Mouse (Mus musculus) limb, embryonic 14.5 days (tissue): Measurements from ENCODE around the gene Rnf207. TPM values are rescaled to one million over a fixed set of nuclear protein-coding genes. Genes with fewer than 3 reads are reported as not detected.

Experiments
- ATAC-seq: fragments of 200-750 bp; cut with Nextera tagmentation; 2 replicates; pipeline ENCODE4 v1.8.0; 2017; ENCODE audit warnings: low read depth, moderate number of reproducible peaks, moderate TSS enrichment; ENCODE audit not compliant: low FRiP score
- DNase-seq: peaks from one replicate; pipeline ENCODE4 v3.0.0-alpha.2; 2015; ENCODE audit warnings: low spot score
- H3K27ac ChIP-seq: fragments of 300-500 bp; sonication (generic); replicated peaks from 2 replicates; pipeline ENCODE4 v1.5.1; 2014; ENCODE audit warnings: low read depth, mild to moderate bottlenecking, low read length, moderate library complexity, mixed read lengths
- H3K27me3 ChIP-seq: fragments of 300-500 bp; sonication (generic); 2 replicates; pipeline ENCODE4 v1.6.1; 2014; ENCODE audit warnings: low read length, mixed read lengths; ENCODE audit not compliant: control insufficient read depth, insufficient read depth
- H3K36me3 ChIP-seq: fragments of 300-500 bp; sonication (generic); 2 replicates; pipeline ENCODE4 v1.6.1; 2014; ENCODE audit warnings: mild to moderate bottlenecking, low read length, moderate library complexity, mixed read lengths; ENCODE audit not compliant: control insufficient read depth, insufficient read depth
- H3K4me1 ChIP-seq: fragments of 300-500 bp; sonication (generic); 2 replicates; pipeline ENCODE4 v1.6.1; 2014; ENCODE audit warnings: antibody characterized with exemption, low read length, mixed read lengths; ENCODE audit not compliant: control insufficient read depth, insufficient read depth
- H3K4me2 ChIP-seq: fragments of 300-500 bp; sonication (generic); replicated peaks from 2 replicates; pipeline ENCODE4 v1.6.1; 2014; ENCODE audit warnings: low read depth, mild to moderate bottlenecking, low read length, moderate library complexity; ENCODE audit not compliant: severe bottlenecking
- H3K4me3 ChIP-seq: fragments of 300-500 bp; sonication (generic); replicated peaks from 2 replicates; pipeline ENCODE4 v1.5.1; 2014; ENCODE audit warnings: low read length
- H3K9ac ChIP-seq: fragments of 300-500 bp; sonication (generic); 2 replicates; pipeline ENCODE4 v1.6.1; 2014; ENCODE audit warnings: mild to moderate bottlenecking, low read depth, low read length, moderate library complexity; ENCODE audit not compliant: severe bottlenecking
- H3K9me3 ChIP-seq: fragments of 300-500 bp; sonication (generic); 2 replicates; pipeline ENCODE4 v1.6.1; 2016; ENCODE audit warnings: low read length; ENCODE audit not compliant: control insufficient read depth
- POLR2A ChIP-seq: fragments of 200-500 bp; IDR thresholded peaks from 2 replicates; pipeline ENCODE4 v1.8.0; 2012; ENCODE audit warnings: inconsistent platforms, mild to moderate bottlenecking, moderate library complexity, borderline replicate concordance; ENCODE audit not compliant: insufficient read depth, insufficient read length; ENCODE audit errors: extremely low read depth
- WGBS: fragments of 180-500 bp; shearing (Covaris S2); extraction: QIAGEN DNeasy Blood & Tissue Kit; methylation state at CpG from one replicate; pipeline ENCODE4 v1.1.7; 2014; 5-methylcytosine and 5-hydroxymethylcytosine counted together
- polyA plus RNA-seq, 2 experiments: library from polyadenylated mRNA; depleted of rRNA in 1 of 2; stranded (reverse) in 1 of 2; unstranded in 1 of 2; fragments of >200 nt; fragmentation: Nextera tagmentation in 1 of 2; extraction: Ambion mirVana in 1 of 2; gene quantifications; 2 replicates each; pipeline versions ENCODE4 v1.2.1 to v1.2.3; 2012 to 2014

Gene Rnf207
- polyA plus RNA-seq, 2 experiments, result 0.50 to 0.92 TPM

DNA sequence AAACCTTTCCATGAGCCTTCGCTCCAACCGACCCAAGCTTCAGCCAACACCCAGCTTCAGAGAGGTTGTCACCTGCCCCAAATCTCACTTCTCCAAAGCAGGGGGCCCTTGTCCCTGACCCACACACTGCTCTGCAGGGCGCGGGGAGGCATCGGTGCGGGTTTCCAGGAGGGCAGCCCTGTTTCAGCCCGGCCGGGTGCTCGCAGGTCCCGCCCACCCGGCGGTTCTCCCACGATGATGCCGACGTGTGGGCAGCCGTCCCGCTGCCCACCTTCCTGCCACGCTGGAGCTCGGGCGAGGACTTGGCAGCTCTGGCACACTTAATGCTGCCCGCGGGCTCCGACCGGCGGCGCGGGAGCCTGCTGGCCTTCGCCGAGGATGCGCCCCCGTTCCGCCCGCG lies 36.1 kb downstream of the Rnf207 start:
- DNase-seq, result no peak
- Histone ChIP-seq H3K4me2 (peak overlapping the region; percentile 59), H3K36me3 (peaks cover 17% of the 10 kb centered on the region), H3K9ac (peak overlapping the region; percentile 45), H3K27me3 (peaks cover 67% of the 10 kb centered on the region), H3K27ac (no peak overlapping the region), H3K4me3 (peak overlapping the region; percentile 32), H3K9me3 (no peaks in the 10 kb centered on the region), H3K4me1 (peaks cover 12% of the 10 kb centered on the region; the same call in 1 of the 2 replicates)
- WGBS, result 20% methylated on average over 19 of the region's 34 CpGs
- ATAC-seq, result 0 out of 2 replicates have a peak, but pooled peaks have one; percentile 5
- no peak for TF ChIP-seq POLR2A

DNA sequence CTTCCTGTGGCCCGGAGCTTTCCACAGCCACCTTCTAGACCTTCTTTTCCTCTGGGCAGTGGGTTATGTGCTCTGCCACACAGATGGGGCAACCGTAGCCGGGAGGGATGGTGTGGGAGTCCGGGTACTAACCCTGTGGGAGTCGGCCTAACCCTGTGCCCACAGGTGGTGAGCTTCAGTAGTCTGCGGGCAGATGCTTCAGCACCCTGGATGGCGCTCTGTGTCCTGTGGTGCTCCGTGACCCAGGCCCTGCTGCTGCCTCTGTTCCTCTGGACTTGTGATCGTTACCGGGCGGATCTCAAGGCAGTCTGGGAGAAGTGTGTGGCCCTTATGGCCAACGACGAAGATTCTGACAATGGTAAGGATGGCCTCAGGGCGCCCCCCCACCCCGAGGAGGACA lies 37.2 kb downstream of the Rnf207 start:
- no peak for ATAC-seq
- Histone ChIP-seq H3K9ac (no peak overlapping the region), H3K4me3 (no peak overlapping the region), H3K4me1 (peaks cover 12% of the 10 kb centered on the region; the same call in 1 of the 2 replicates), H3K4me2 (no peak overlapping the region), H3K36me3 (peaks cover 17% of the 10 kb centered on the region), H3K27me3 (peaks cover 56% of the 10 kb centered on the region), H3K27ac (no peak overlapping the region), H3K9me3 (no peaks in the 10 kb centered on the region)
- TF ChIP-seq POLR2A, result no peak
- 44% methylated on average over 13 of the region's 15 CpGs for WGBS
- DNase-seq, result no peak

DNA sequence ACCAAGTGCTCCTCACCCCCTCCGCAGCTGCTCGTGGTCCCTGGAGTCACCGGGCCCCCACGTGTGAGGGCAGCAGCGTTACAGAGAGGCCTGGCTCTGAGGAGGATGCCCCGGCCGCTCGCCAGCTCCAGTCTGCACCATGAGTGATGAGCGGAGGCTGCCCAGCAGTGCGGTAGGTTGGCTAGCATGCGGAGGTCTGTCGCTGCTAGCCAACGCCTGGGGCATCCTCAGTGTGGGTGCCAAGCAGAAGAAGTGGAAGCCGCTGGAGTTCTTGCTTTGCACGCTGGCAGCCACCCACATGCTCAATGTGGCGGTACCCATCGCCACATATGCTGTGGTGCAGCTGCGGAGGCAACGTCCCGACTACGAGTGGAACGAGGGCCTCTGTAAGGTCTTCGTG lies 39.8 kb downstream of the Rnf207 start:
- WGBS, result 86% methylated on average over 23 of the region's 23 CpGs
- Histone ChIP-seq H3K4me2 (no peak overlapping the region), H3K27ac (no peak overlapping the region), H3K9me3 (no peaks in the 10 kb centered on the region), H3K4me3 (no peak overlapping the region), H3K27me3 (peaks cover 39% of the 10 kb centered on the region), H3K36me3 (peaks cover 17% of the 10 kb centered on the region), H3K4me1 (peaks cover 18% of the 10 kb centered on the region; the same call in 1 of the 2 replicates), H3K9ac (no peak overlapping the region)
- ATAC-seq (no peak), DNase-seq (no peak)
- TF ChIP-seq POLR2A, result no peak

DNA sequence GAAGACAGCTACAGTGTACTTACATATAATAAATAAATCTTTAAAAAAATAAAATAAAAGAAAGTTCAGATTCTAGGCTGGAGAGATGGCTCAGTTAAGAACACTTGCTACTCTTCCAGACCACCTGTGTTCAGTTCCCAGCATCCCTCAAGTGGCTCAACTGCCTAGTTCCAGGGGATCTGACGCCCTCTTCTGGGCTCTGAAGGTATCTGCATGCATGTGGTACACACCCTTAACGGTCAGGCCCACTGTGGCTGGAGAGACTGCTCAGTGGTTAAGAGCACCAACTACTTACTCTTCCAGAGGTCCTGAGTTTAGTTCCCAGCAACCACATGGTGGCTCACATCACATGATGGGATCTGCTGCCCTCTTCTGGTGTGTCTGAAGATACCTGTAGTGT lies 40.9 kb downstream of the Rnf207 start:
- H3K4me2 ChIP-seq, result no peak overlapping the region
- ATAC-seq, result no peak

DNA sequence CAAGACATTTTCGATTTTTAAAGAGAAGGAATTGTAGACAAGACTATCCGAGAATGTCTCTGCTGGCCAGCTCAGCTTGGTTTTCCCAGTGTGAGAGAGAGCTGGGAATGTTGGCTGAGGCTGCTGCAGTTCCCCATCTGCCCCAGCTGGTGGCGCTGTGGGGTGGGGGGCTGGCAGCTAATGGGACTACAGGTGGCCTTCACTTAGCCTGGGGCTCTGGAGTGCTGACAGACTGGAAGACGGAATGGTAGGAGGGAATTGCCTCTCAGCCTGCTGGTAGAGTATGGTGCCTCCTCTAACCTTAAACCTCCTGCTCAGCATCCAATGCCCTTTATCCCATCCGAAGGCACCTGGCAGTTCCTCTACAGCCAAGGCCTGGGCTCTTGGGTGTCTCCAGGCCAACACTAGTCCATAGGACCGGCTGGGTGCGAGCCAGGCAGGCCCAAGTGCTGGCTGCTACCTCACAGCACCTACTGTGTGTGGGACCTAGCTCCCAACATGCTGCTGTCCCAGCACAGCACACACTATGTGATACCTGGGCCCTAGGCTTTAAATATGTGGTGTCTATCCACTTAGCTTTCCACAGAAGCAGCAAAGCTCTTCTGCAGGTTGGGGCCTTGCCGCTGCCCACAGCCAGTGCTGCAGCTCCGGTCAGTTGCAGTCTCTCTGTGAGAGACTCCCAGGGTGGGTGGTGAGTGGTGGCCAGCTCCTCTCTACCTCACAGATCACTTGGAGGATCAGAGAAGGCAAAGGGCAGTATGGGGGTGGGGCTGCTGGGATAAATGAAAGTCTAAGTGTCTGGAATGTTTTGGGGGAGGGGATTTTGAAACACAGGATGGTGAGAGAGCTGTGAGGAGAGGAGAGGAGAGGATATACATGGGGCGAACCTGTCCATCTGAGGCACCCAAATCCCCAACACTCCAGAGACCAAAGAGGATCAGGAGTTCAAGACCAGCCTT lies 42.1 kb downstream of the Rnf207 start:
- no peak for DNase-seq
- no peak overlapping the region for H3K9ac ChIP-seq
- TF ChIP-seq POLR2A, result no peak
- no peaks in the 10 kb centered on the region for H3K9me3 ChIP-seq
- H3K27me3 ChIP-seq, result peaks cover 16% of the 10 kb centered on the region
- no peak overlapping the region for H3K27ac ChIP-seq
- H3K4me1 ChIP-seq, result peaks cover 30% of the 10 kb centered on the region
- 54% methylated on average over 10 of the region's 10 CpGs for WGBS
- no peak overlapping the region for H3K4me3 ChIP-seq
- H3K4me2 ChIP-seq, result no peak overlapping the region
- H3K36me3 ChIP-seq, result peaks cover 15% of the 10 kb centered on the region
- no peak for ATAC-seq

More for the DNA sequence above, 40.9 kb downstream of the Rnf207 start:
- peaks cover 17% of the 10 kb centered on the region for H3K36me3 ChIP-seq
- no peak for DNase-seq
- no peak for TF ChIP-seq POLR2A
- no peak overlapping the region for H3K27ac ChIP-seq
- peaks cover 21% of the 10 kb centered on the region for H3K4me1 ChIP-seq
- WGBS, result 67% methylated on average over 2 of the region's 2 CpGs
- no peaks in the 10 kb centered on the region for H3K9me3 ChIP-seq
- H3K27me3 ChIP-seq, result peaks cover 28% of the 10 kb centered on the region
- H3K4me3 ChIP-seq, result no peak overlapping the region
- H3K9ac ChIP-seq, result no peak overlapping the region
